Mouse (Mus musculus) liver, embryonic 15.5 days (tissue): ENCODE results near the gene Xlr5a. TPM values are rescaled to one million over a fixed set of nuclear protein-coding genes. Genes with fewer than 3 reads are reported as not detected.
"Not testable (repeated sequence)": the region's sequence is repeated elsewhere in the genome, so short reads cannot be mapped to it uniquely, and the experiment has no call there.

Experiments used
- ATAC-seq: fragments of 200-750 bp; cut with Nextera tagmentation; 2 replicates; pipeline ENCODE4 v1.8.0; 2017; ENCODE audit warnings: moderate number of reproducible peaks, mild to moderate bottlenecking, moderate library complexity; ENCODE audit not compliant: insufficient read depth
- H3K27ac ChIP-seq: fragments of 300-500 bp; sonication (generic); replicated peaks from 2 replicates; pipeline ENCODE4 v1.5.1; 2015; ENCODE audit warnings: mild to moderate bottlenecking, inconsistent platforms
- H3K27me3 ChIP-seq: fragments of 300-500 bp; sonication (generic); 2 replicates; pipeline ENCODE4 v1.6.1; 2015; ENCODE audit warnings: mild to moderate bottlenecking, inconsistent platforms
- H3K36me3 ChIP-seq: fragments of 300-500 bp; sonication (generic); replicated peaks from 2 replicates; pipeline ENCODE4 v1.6.1; 2015; ENCODE audit warnings: moderate library complexity, mild to moderate bottlenecking, inconsistent platforms
- H3K4me1 ChIP-seq: fragments of 300-500 bp; sonication (generic); replicated peaks from 2 replicates; pipeline ENCODE4 v1.6.1; 2015; ENCODE audit warnings: inconsistent platforms
- H3K4me2 ChIP-seq: fragments of 300-500 bp; sonication (generic); 2 replicates; pipeline ENCODE4 v1.6.1; 2015; ENCODE audit warnings: moderate library complexity, mild to moderate bottlenecking, inconsistent platforms
- H3K4me3 ChIP-seq: fragments of 300-500 bp; sonication (generic); replicated peaks from 2 replicates; pipeline ENCODE4 v1.5.1; 2015; ENCODE audit warnings: mild to moderate bottlenecking, inconsistent platforms
- H3K9ac ChIP-seq: fragments of 300-500 bp; sonication (generic); 2 replicates; pipeline ENCODE4 v1.6.1; 2015; ENCODE audit warnings: moderate library complexity, mild to moderate bottlenecking, inconsistent platforms
- H3K9me3 ChIP-seq: fragments of 300-500 bp; sonication (generic); replicated peaks from 2 replicates; pipeline ENCODE4 v1.6.1; 2016; ENCODE audit warnings: inconsistent platforms
- WGBS: fragments of 180-500 bp; shearing (Covaris S2); methylation state at CpG from one replicate; pipeline ENCODE4 v1.1.7; 2015; ENCODE audit warnings: mixed read lengths; ENCODE audit not compliant: insufficient replicate concordance; 5-methylcytosine and 5-hydroxymethylcytosine counted together
- polyA plus RNA-seq: library from polyadenylated mRNA; unstranded; fragments of >200 nt; fragmentation: Nextera tagmentation; extraction: Ambion mirVana; gene quantifications from 2 replicates; pipeline ENCODE4 v1.2.1, GENCODE M21; 2015

Gene Xlr5a
- polyA plus RNA-seq = not detected in 2 replicates

GRCm38 (mm10) chrX:73292876-73293275 lies at the start of gene Xlr5a, which contains the start of gene Xlr5c:
TSS of gene Xlr5a (minus strand) at chrX:73292976.
TSS of gene Xlr5c (minus strand) at chrX:73292976.
- not testable (repeated sequence) for H3K9ac ChIP-seq, H3K9me3 ChIP-seq, H3K36me3 ChIP-seq, H3K4me3 ChIP-seq, H3K4me2 ChIP-seq, H3K27me3 ChIP-seq, ATAC-seq, H3K4me1 ChIP-seq, H3K27ac ChIP-seq
- 84% methylated on average over 15 of the region's 17 CpGs for WGBS

GRCm38 (mm10) chrX:73342483-73342895 lies 49.7 kb upstream of the Xlr5a start, which contains the start of gene Zfp275:
TSS of gene Zfp275 (plus strand) at chrX:73342621.
- Histone ChIP-seq H3K4me1 (peaks cover 14% of the 10 kb centered on the region), H3K4me3 (peak within 1 kb of the TSS; percentile 61), H3K9ac (peak within 1 kb of the TSS; percentile 54), H3K9me3 (no peaks in the 10 kb centered on the region), H3K36me3 (no peaks in the 10 kb centered on the region), H3K4me2 (peak within 1 kb of the TSS; percentile 68), H3K27me3 (no peaks in the 10 kb centered on the region), H3K27ac (no peak within 1 kb of the TSS)
- peak; percentile 89 for ATAC-seq
- 14% methylated on average over 37 of the region's 37 CpGs for WGBS

GRCm38 (mm10) chrX:73342068-73342467 lies 49.3 kb upstream of the Xlr5a start:
- H3K4me1 ChIP-seq = peaks cover 14% of the 10 kb centered on the region
- H3K27me3 ChIP-seq = no peaks in the 10 kb centered on the region
- ATAC-seq = no peak
- peak overlapping the region; percentile 68 for H3K4me2 ChIP-seq
- no peak overlapping the region for H3K27ac ChIP-seq
- no peaks in the 10 kb centered on the region for H3K36me3 ChIP-seq
- H3K9ac ChIP-seq = no peak overlapping the region
- H3K4me3 ChIP-seq = no peak overlapping the region
- no peaks in the 10 kb centered on the region for H3K9me3 ChIP-seq
- 35% methylated on average over 3 of the region's 3 CpGs for WGBS

GRCm38 (mm10) chrX:73341473-73341872 lies 48.7 kb upstream of the Xlr5a start:
- peaks cover 14% of the 10 kb centered on the region for H3K4me1 ChIP-seq
- H3K9me3 ChIP-seq = no peaks in the 10 kb centered on the region
- ATAC-seq = no peak
- H3K4me2 ChIP-seq = no peak overlapping the region
- H3K9ac ChIP-seq = no peak overlapping the region
- no peak overlapping the region for H3K4me3 ChIP-seq
- H3K27me3 ChIP-seq = peaks cover 4% of the 10 kb centered on the region; the same call in 1 of the 2 replicates
- WGBS = 11% methylated on average over 1 of the region's 1 CpGs
- no peak overlapping the region for H3K27ac ChIP-seq
- H3K36me3 ChIP-seq = no peaks in the 10 kb centered on the region

- WGBS = 65% methylated on average over 4 of the region's 4 CpGs
- ATAC-seq = no peak
Measured at GRCm38 (mm10) chrX:73336740-73337139, 44.0 kb upstream of the Xlr5a start, which contains the start of gene Gm45015. TSS of gene Gm45015 (minus strand) at chrX:73336840.

GRCm38 (mm10) chrX:73333548-73333947 lies 40.8 kb upstream of the Xlr5a start:
- Histone ChIP-seq H3K4me3 (no peak overlapping the region), H3K27me3 (peaks cover 4% of the 10 kb centered on the region), H3K4me2 (no peak overlapping the region), H3K36me3 (no peaks in the 10 kb centered on the region), H3K9me3 (no peaks in the 10 kb centered on the region), H3K4me1 (no peaks in the 10 kb centered on the region), H3K9ac (no peak overlapping the region), H3K27ac (no peak overlapping the region)
- ATAC-seq = no peak

More at GRCm38 (mm10) chrX:73336740-73337139, 44.0 kb upstream of the Xlr5a start, which contains the start of gene Gm45015:
- Histone ChIP-seq H3K36me3 (no peaks in the 10 kb centered on the region), H3K4me1 (no peaks in the 10 kb centered on the region), H3K9me3 (no peaks in the 10 kb centered on the region), H3K27ac (no peak within 1 kb of the TSS), H3K27me3 (peaks cover 4% of the 10 kb centered on the region; the same call in 1 of the 2 replicates), H3K4me2 (no peak within 1 kb of the TSS), H3K9ac (no peak within 1 kb of the TSS), H3K4me3 (no peak within 1 kb of the TSS)

- Histone ChIP-seq H3K4me1 (no peaks in the 10 kb centered on the region), H3K27me3 (no peaks in the 10 kb centered on the region; the same call in 1 of the 2 replicates), H3K9ac (no peak overlapping the region), H3K4me2 (no peak overlapping the region), H3K36me3 (no peaks in the 10 kb centered on the region), H3K27ac (no peak overlapping the region), H3K4me3 (no peak overlapping the region), H3K9me3 (no peaks in the 10 kb centered on the region)
- 48% methylated on average over 2 of the region's 2 CpGs for WGBS
- ATAC-seq = no peak
Measured at GRCm38 (mm10) chrX:73327215-73327614, 34.4 kb upstream of the Xlr5a start.

GRCm38 (mm10) chrX:73321029-73321428 lies 28.3 kb upstream of the Xlr5a start:
- Histone ChIP-seq H3K9me3 (no peaks in the 10 kb centered on the region), H3K36me3 (no peaks in the 10 kb centered on the region), H3K4me3 (no peak overlapping the region), H3K4me1 (no peaks in the 10 kb centered on the region), H3K27me3 (no peaks in the 10 kb centered on the region), H3K9ac (no peak overlapping the region), H3K27ac (no peak overlapping the region), H3K4me2 (no peak overlapping the region)
- no peak for ATAC-seq
- 52% methylated on average over 3 of the region's 3 CpGs for WGBS

GRCm38 (mm10) chrX:73312522-73312921 lies 19.7 kb upstream of the Xlr5a start:
- ATAC-seq = no peak

GRCm38 (mm10) chrX:73295745-73296144 lies 3.0 kb upstream of the Xlr5a start:
- WGBS = 54% methylated on average over 7 of the region's 10 CpGs
- H3K4me1 ChIP-seq, H3K4me2 ChIP-seq, H3K27me3 ChIP-seq, H3K9ac ChIP-seq, H3K9me3 ChIP-seq, H3K36me3 ChIP-seq, H3K27ac ChIP-seq, H3K4me3 ChIP-seq, ATAC-seq: not testable (repeated sequence)

More at GRCm38 (mm10) chrX:73312522-73312921, 19.7 kb upstream of the Xlr5a start:
- H3K9me3 ChIP-seq = no peaks in the 10 kb centered on the region
- no peaks in the 10 kb centered on the region for H3K27me3 ChIP-seq
- no peak overlapping the region for H3K9ac ChIP-seq
- no peak overlapping the region for H3K4me3 ChIP-seq
- WGBS = 24% methylated on average over 3 of the region's 3 CpGs
- no peak overlapping the region for H3K27ac ChIP-seq
- no peak overlapping the region for H3K4me2 ChIP-seq
- no peaks in the 10 kb centered on the region for H3K4me1 ChIP-seq
- H3K36me3 ChIP-seq = no peaks in the 10 kb centered on the region

GRCm38 (mm10) chrX:73265270-73265669 lies 27.5 kb downstream of the Xlr5a start, which contains the start of gene Xlr3c:
TSS of gene Xlr3c (minus strand) at chrX:73265390.
- H3K9me3 ChIP-seq, H3K36me3 ChIP-seq, H3K4me3 ChIP-seq, H3K4me2 ChIP-seq, H3K27me3 ChIP-seq, H3K4me1 ChIP-seq, H3K27ac ChIP-seq, H3K9ac ChIP-seq, ATAC-seq: not testable (repeated sequence)
- WGBS = 72% methylated on average over 14 of the region's 14 CpGs

- not testable (repeated sequence) for H3K27ac ChIP-seq, ATAC-seq
- 50% methylated on average over 1 of the region's 2 CpGs for WGBS
Measured at GRCm38 (mm10) chrX:73262428-73262827, 30.3 kb downstream of the Xlr5a start.

More at GRCm38 (mm10) chrX:73262428-73262827, 30.3 kb downstream of the Xlr5a start:
- not testable (repeated sequence) for H3K9ac ChIP-seq, H3K9me3 ChIP-seq, H3K4me2 ChIP-seq, H3K4me3 ChIP-seq, H3K4me1 ChIP-seq, H3K36me3 ChIP-seq, H3K27me3 ChIP-seq
